Comparison of ENCODE assay signal across 14 mouse cellular contexts in genomic region chr7:122415904-122416303, GRCm38 (mm10).
DNase-seq lines count a peak whose midpoint lies in the region; ATAC-seq and TF ChIP-seq lines count a peak whose summit lies in the region.
"Had no signal": no experiment of that assay in that cellular context is flagged by ENCODE, and none has a peak within 500 bp of the region (broad histone marks: within the 10 kb centered on the region; RNA-seq: fewer than 3 reads in every experiment).

No protein-coding gene starts in this region.

- H3K9me3 ChIP-seq in forebrain, postnatal 0 days (ENCODE audit: low read length) = no peaks in the 10 kb centered on the region
- H3K9me3 ChIP-seq in neural tube, embryonic 13.5 days = no peaks in the 10 kb centered on the region
- H3K9me3 ChIP-seq: embryonic facial prominence, embryonic 12.5 days; intestine, embryonic 15.5 days had no signal

- intact Hi-C loops in left cerebral cortex, postnatal 14 days (cut with DNase I) = no loop called here

- H3K4me1 ChIP-seq in forebrain, postnatal 0 days (ENCODE audit: insufficient read depth) = 0 out of 2 replicates have a peak, but pooled peaks cover 3% of the 10 kb centered on the region
- peaks cover 13% of the 10 kb centered on the region for H3K4me1 ChIP-seq in neural tube, embryonic 13.5 days (replicated peaks)
- H3K4me1 ChIP-seq: embryonic facial prominence, embryonic 12.5 days; intestine, embryonic 15.5 days had no signal

- peak; percentile 77 for ATAC-seq in forebrain, postnatal 0 days
- ATAC-seq in neural tube, embryonic 13.5 days (ENCODE audit: low read depth) = peak; percentile 79
- ATAC-seq: intestine, embryonic 15.5 days had no signal

- no peak overlapping the region for H3K9ac ChIP-seq in forebrain, postnatal 0 days
- no peak overlapping the region for H3K9ac ChIP-seq in neural tube, embryonic 13.5 days
- H3K9ac ChIP-seq: embryonic facial prominence, embryonic 12.5 days; intestine, embryonic 15.5 days had no signal

- H3K4me2 ChIP-seq in forebrain, postnatal 0 days (ENCODE audit: low read depth) = no peak overlapping the region
- no peak overlapping the region for H3K4me2 ChIP-seq in neural tube, embryonic 13.5 days
- H3K4me2 ChIP-seq: embryonic facial prominence, embryonic 12.5 days; intestine, embryonic 15.5 days had no signal

- TF ChIP-seq POLR2A in brain, embryonic 14.5 days (IDR thresholded peaks at IDR 0.05; ENCODE audit: borderline replicate concordance, extremely low read depth, insufficient read depth, insufficient read length, poor library complexity, severe bottlenecking) = no peak

- no peaks in the 10 kb centered on the region for H3K27me3 ChIP-seq in forebrain, postnatal 0 days (ENCODE audit: insufficient read depth, low read length)
- H3K27me3 ChIP-seq in neural tube, embryonic 13.5 days = no peaks in the 10 kb centered on the region
- H3K27me3 ChIP-seq: embryonic facial prominence, embryonic 12.5 days; intestine, embryonic 15.5 days had no signal

- DNase-seq in left cerebral cortex, postnatal 14 days (ENCODE audit: low spot score in 2 of 2) = peak; percentile 28 to 35
- no peak for DNase-seq in left cerebral cortex, adult 18-20 months (ENCODE audit: low spot score in 2 of 2)
- peak; percentile 62 for DNase-seq in brain, embryonic 14.5 days (ENCODE audit: low read depth)
- DNase-seq in forebrain, postnatal 0 days = peak; percentile 34
- DNase-seq in heart, adult 11 months = no peak
- DNase-seq in adrenal gland, postnatal 10 days = no peak
- DNase-seq: adrenal gland, postnatal 36 days; cerebellum, adult 11 months; heart, adult 2 months; lung, adult 2 months; thymus, adult 18-20 months had no signal

- no peak overlapping the region; the same call in 1 of the 2 replicates for H3K27ac ChIP-seq in forebrain, postnatal 0 days (ENCODE audit: low read depth, low read length)
- H3K27ac ChIP-seq in neural tube, embryonic 13.5 days (replicated peaks) = peak overlapping the region; percentile 54
- H3K27ac ChIP-seq: embryonic facial prominence, embryonic 12.5 days; heart, adult 2 months; intestine, embryonic 15.5 days had no signal

- no peaks in the 10 kb centered on the region for H3K36me3 ChIP-seq in forebrain, postnatal 0 days (ENCODE audit: insufficient read depth)
- no peaks in the 10 kb centered on the region for H3K36me3 ChIP-seq in neural tube, embryonic 13.5 days
- H3K36me3 ChIP-seq: embryonic facial prominence, embryonic 12.5 days; intestine, embryonic 15.5 days had no signal

- WGBS in forebrain, postnatal 0 days = 50% methylated on average over 12 of the region's 12 CpGs
- WGBS in neural tube, embryonic 13.5 days = 36% methylated on average over 12 of the region's 12 CpGs

- H3K4me3 ChIP-seq in forebrain, postnatal 0 days (ENCODE audit: low read depth, low read length) = no peak overlapping the region
- H3K4me3 ChIP-seq in neural tube, embryonic 13.5 days = no peak overlapping the region
- H3K4me3 ChIP-seq: embryonic facial prominence, embryonic 12.5 days; heart, adult 2 months; intestine, embryonic 15.5 days had no signal

- no peak for TF ChIP-seq CTCF in brain, embryonic 14.5 days (IDR thresholded peaks at IDR 0.05; ENCODE audit: borderline replicate concordance, extremely low read depth, insufficient read depth, insufficient read length)
- TF ChIP-seq CTCF in forebrain, postnatal 0 days (IDR thresholded peaks at IDR 0.05; ENCODE audit: low read depth) = no peak

Comparison
In these comparisons a context has a peak if more than half of its experiments do, and no peak if none do; other contexts are left out.
1. DNase-seq: peak in left cerebral cortex, postnatal 14 days (2 of 2), brain, embryonic 14.5 days (single experiment) and forebrain, postnatal 0 days (single experiment); none in left cerebral cortex, adult 18-20 months (0 of 2), heart, adult 11 months (single experiment) and adrenal gland, postnatal 10 days (single experiment).